Mouse (Mus musculus): Measurements from ENCODE around the gene Ccdc71. TPM values are rescaled to one million over a fixed set of nuclear protein-coding genes. Genes with fewer than 3 reads are reported as not detected.

Ccdc71 gene
- polyA plus RNA-seq, 1 experiment = not detected

GRCm38 (mm10) chr9:108453458-108453857 is 6.9 kb upstream of the Ccdc71 start:
- H3K27ac ChIP-seq (ENCODE audit: insufficient read depth, low read depth, low read length) = peak overlapping the region; percentile 93
- TF ChIP-seq CTCF (IDR thresholded peaks at IDR 0.05; ENCODE audit: insufficient read depth, low read depth, low read length) (no peak), POLR2A (IDR thresholded peaks at IDR 0.05; ENCODE audit: insufficient read depth, low read depth, low read length) (no peak)
- WGBS = 15% methylated on average over 4 of the region's 4 CpGs
- no peak overlapping the region for H3K4me3 ChIP-seq (ENCODE audit: insufficient read depth, low read depth, low read length)
- peaks cover 34% of the 10 kb centered on the region for H3K4me1 ChIP-seq (ENCODE audit: control insufficient read depth, insufficient read depth, low read length)

GRCm38 (mm10) chr9:108454429-108454828 is 5.9 kb upstream of the Ccdc71 start:
- WGBS = 87% methylated on average over 6 of the region's 6 CpGs
- Histone ChIP-seq H3K4me1 (ENCODE audit: control insufficient read depth, insufficient read depth, low read length) (peaks cover 24% of the 10 kb centered on the region), H3K27ac (ENCODE audit: insufficient read depth, low read depth, low read length) (0 out of 2 replicates have a peak overlapping the region, but pooled peaks have one; percentile 93), H3K4me3 (ENCODE audit: insufficient read depth, low read depth, low read length) (no peak overlapping the region)
- TF ChIP-seq POLR2A (IDR thresholded peaks at IDR 0.05; ENCODE audit: insufficient read depth, low read depth, low read length) = no peak
- no peak for TF ChIP-seq CTCF (IDR thresholded peaks at IDR 0.05; ENCODE audit: insufficient read depth, low read depth, low read length)

- H3K4me3 ChIP-seq (ENCODE audit: insufficient read depth, low read depth, low read length) = no peak overlapping the region
- WGBS = 86% methylated on average over 12 of the region's 12 CpGs
- peaks cover 9% of the 10 kb centered on the region for H3K4me1 ChIP-seq (ENCODE audit: control insufficient read depth, insufficient read depth, low read length)
Measured at GRCm38 (mm10) chr9:108455747-108456571, 4.4 kb upstream of the Ccdc71 start.

GRCm38 (mm10) chr9:108456953-108457352 is 3.4 kb upstream of the Ccdc71 start:
- no peak for TF ChIP-seq CTCF (IDR thresholded peaks at IDR 0.05; ENCODE audit: insufficient read depth, low read depth, low read length)
- TF ChIP-seq POLR2A (IDR thresholded peaks at IDR 0.05; ENCODE audit: insufficient read depth, low read depth, low read length) = no peak
- Histone ChIP-seq H3K4me3 (ENCODE audit: insufficient read depth, low read depth, low read length) (no peak overlapping the region), H3K4me1 (ENCODE audit: control insufficient read depth, insufficient read depth, low read length) (peaks cover 10% of the 10 kb centered on the region), H3K27ac (ENCODE audit: insufficient read depth, low read depth, low read length) (no peak overlapping the region)
- WGBS = 92% methylated on average over 10 of the region's 10 CpGs

More at GRCm38 (mm10) chr9:108455747-108456571, 4.4 kb upstream of the Ccdc71 start:
- no peak overlapping the region for H3K27ac ChIP-seq (ENCODE audit: insufficient read depth, low read depth, low read length)
- TF ChIP-seq CTCF (IDR thresholded peaks at IDR 0.05; ENCODE audit: insufficient read depth, low read depth, low read length) (no peak), POLR2A (IDR thresholded peaks at IDR 0.05; ENCODE audit: insufficient read depth, low read depth, low read length) (no peak)

- TF ChIP-seq CTCF (IDR thresholded peaks at IDR 0.05; ENCODE audit: insufficient read depth, low read depth, low read length) = no peak
- no peak for TF ChIP-seq POLR2A (IDR thresholded peaks at IDR 0.05; ENCODE audit: insufficient read depth, low read depth, low read length)
- 97% methylated on average over 1 of the region's 1 CpGs for WGBS
- peaks cover 11% of the 10 kb centered on the region for H3K4me1 ChIP-seq (ENCODE audit: control insufficient read depth, insufficient read depth, low read length)
- no peak overlapping the region for H3K27ac ChIP-seq (ENCODE audit: insufficient read depth, low read depth, low read length)
- peak overlapping the region; percentile 84 for H3K4me3 ChIP-seq (ENCODE audit: insufficient read depth, low read depth, low read length)
Measured at GRCm38 (mm10) chr9:108459939-108460318, 398 bp upstream of the Ccdc71 start.

- H3K27ac ChIP-seq (ENCODE audit: insufficient read depth, low read depth, low read length) = no peak within 1 kb of the TSS
- H3K4me1 ChIP-seq (ENCODE audit: control insufficient read depth, insufficient read depth, low read length) = peaks cover 11% of the 10 kb centered on the region
- no peak for TF ChIP-seq POLR2A (IDR thresholded peaks at IDR 0.05; ENCODE audit: insufficient read depth, low read depth, low read length)
- no peak for TF ChIP-seq CTCF (IDR thresholded peaks at IDR 0.05; ENCODE audit: insufficient read depth, low read depth, low read length)
- 20% methylated on average over 11 of the region's 11 CpGs for WGBS
- peak within 1 kb of the TSS; percentile 84 for H3K4me3 ChIP-seq (ENCODE audit: insufficient read depth, low read depth, low read length)
Measured at GRCm38 (mm10) chr9:108461181-108461631, 879 bp downstream of the Ccdc71 start, which contains the start of gene Klhdc8b. TSS of gene Klhdc8b (minus strand) at chr9:108461581.

- Histone ChIP-seq H3K4me1 (ENCODE audit: control insufficient read depth, insufficient read depth, low read length) (peaks cover 11% of the 10 kb centered on the region), H3K4me3 (ENCODE audit: insufficient read depth, low read depth, low read length) (peak overlapping the region; percentile 84), H3K27ac (ENCODE audit: insufficient read depth, low read depth, low read length) (no peak overlapping the region)
- WGBS = 79% methylated on average over 5 of the region's 5 CpGs
- no peak for TF ChIP-seq CTCF (IDR thresholded peaks at IDR 0.05; ENCODE audit: insufficient read depth, low read depth, low read length)
- TF ChIP-seq POLR2A (IDR thresholded peaks at IDR 0.05; ENCODE audit: insufficient read depth, low read depth, low read length) = no peak
Measured at GRCm38 (mm10) chr9:108461675-108462074, 1.3 kb downstream of the Ccdc71 start.

GRCm38 (mm10) chr9:108462192-108462591 is 1.9 kb downstream of the Ccdc71 start:
- Histone ChIP-seq H3K27ac (ENCODE audit: insufficient read depth, low read depth, low read length) (no peak overlapping the region), H3K4me1 (ENCODE audit: control insufficient read depth, insufficient read depth, low read length) (peaks cover 11% of the 10 kb centered on the region), H3K4me3 (ENCODE audit: insufficient read depth, low read depth, low read length) (no peak overlapping the region)
- 84% methylated on average over 10 of the region's 10 CpGs for WGBS
- no peak for TF ChIP-seq CTCF (IDR thresholded peaks at IDR 0.05; ENCODE audit: insufficient read depth, low read depth, low read length)
- TF ChIP-seq POLR2A (IDR thresholded peaks at IDR 0.05; ENCODE audit: insufficient read depth, low read depth, low read length) = no peak

GRCm38 (mm10) chr9:108463713-108464112 is 3.4 kb downstream of the Ccdc71 start:
- WGBS = 94% methylated on average over 9 of the region's 9 CpGs
- TF ChIP-seq CTCF (IDR thresholded peaks at IDR 0.05; ENCODE audit: insufficient read depth, low read depth, low read length) (no peak), POLR2A (IDR thresholded peaks at IDR 0.05; ENCODE audit: insufficient read depth, low read depth, low read length) (no peak)

More at GRCm38 (mm10) chr9:108463713-108464112, 3.4 kb downstream of the Ccdc71 start:
- Histone ChIP-seq H3K4me1 (ENCODE audit: control insufficient read depth, insufficient read depth, low read length) (peaks cover 11% of the 10 kb centered on the region), H3K27ac (ENCODE audit: insufficient read depth, low read depth, low read length) (no peak overlapping the region), H3K4me3 (ENCODE audit: insufficient read depth, low read depth, low read length) (no peak overlapping the region)
